Mouse (Mus musculus) forebrain, postnatal 0 days (tissue): ENCODE data around the gene Arhgap24. TPM values are rescaled to one million over a fixed set of nuclear protein-coding genes. Genes with fewer than 3 reads are reported as not detected.
"Not testable (repeated sequence)": the region's sequence is repeated elsewhere in the genome, so short reads cannot be mapped to it uniquely, and the experiment has no call there.

Source experiments
- ATAC-seq: fragments of 200-750 bp; cut with Nextera tagmentation; 2 replicates; pipeline ENCODE4 v1.8.0; 2017; ENCODE audit warnings: mild to moderate bottlenecking, moderate library complexity
- DNase-seq: peaks from one replicate; pipeline ENCODE4 v3.0.0-alpha.2; 2015
- H3K27ac ChIP-seq: fragments of 300-500 bp; sonication (generic); 2 replicates; pipeline ENCODE4 v1.5.1; 2014; ENCODE audit warnings: low read depth, mild to moderate bottlenecking, antibody characterized with exemption, low read length, moderate library complexity, mixed read lengths
- H3K27me3 ChIP-seq: fragments of 300-500 bp; sonication (generic); 2 replicates; pipeline ENCODE4 v1.6.1; 2014; ENCODE audit warnings: mild to moderate bottlenecking, low read length, mixed read lengths; ENCODE audit not compliant: insufficient read depth
- H3K36me3 ChIP-seq: fragments of 300-500 bp; sonication (generic); 2 replicates; pipeline ENCODE4 v1.6.1; 2014; ENCODE audit warnings: mild to moderate bottlenecking, moderate library complexity; ENCODE audit not compliant: insufficient read depth
- H3K4me1 ChIP-seq: fragments of 300-500 bp; sonication (generic); 2 replicates; pipeline ENCODE4 v1.6.1; 2014; ENCODE audit warnings: antibody characterized with exemption; ENCODE audit not compliant: insufficient read depth
- H3K4me2 ChIP-seq: fragments of 300-500 bp; sonication (generic); 2 replicates; pipeline ENCODE4 v1.6.1; 2014; ENCODE audit warnings: low read depth, mild to moderate bottlenecking, moderate library complexity
- H3K4me3 ChIP-seq: fragments of 300-500 bp; sonication (generic); 2 replicates; pipeline ENCODE4 v1.5.1; 2014; ENCODE audit warnings: low read depth, low read length, mixed read lengths
- H3K9ac ChIP-seq: fragments of 300-500 bp; sonication (generic); 2 replicates; pipeline ENCODE4 v1.6.1; 2014; ENCODE audit warnings: mild to moderate bottlenecking
- H3K9me3 ChIP-seq: fragments of 300-500 bp; sonication (generic); 2 replicates; pipeline ENCODE4 v1.6.1; 2016; ENCODE audit warnings: low read length
- CTCF ChIP-seq: sonication (generic); IDR thresholded peaks from 2 replicates; pipeline ENCODE4 v1.5.1; 2016; ENCODE audit warnings: antibody characterized with exemption, control low read depth, low read depth
- WGBS: fragments of 180-500 bp; shearing (Covaris S2); extraction: QIAGEN DNeasy Blood & Tissue Kit; methylation state at CpG from one replicate; pipeline ENCODE4 v1.1.7; 2014; 5-methylcytosine and 5-hydroxymethylcytosine counted together
- polyA plus RNA-seq: library from polyadenylated mRNA; unstranded; fragments of >200 nt; fragmentation: Nextera tagmentation; extraction: Ambion mirVana; gene quantifications from 2 replicates; pipeline ENCODE4 v1.2.1, GENCODE M21; 2015
- total RNA-seq: library from RNA; depleted of rRNA; stranded (reverse); fragments of >200 nt; gene quantifications from 2 replicates; pipeline ENCODE4 v1.2.3, GENCODE M21; 2014

Gene Arhgap24
- total and polyA plus RNA-seq, 2 experiments from 2014 or later, result 6.0 to 8.6 TPM

DNA sequence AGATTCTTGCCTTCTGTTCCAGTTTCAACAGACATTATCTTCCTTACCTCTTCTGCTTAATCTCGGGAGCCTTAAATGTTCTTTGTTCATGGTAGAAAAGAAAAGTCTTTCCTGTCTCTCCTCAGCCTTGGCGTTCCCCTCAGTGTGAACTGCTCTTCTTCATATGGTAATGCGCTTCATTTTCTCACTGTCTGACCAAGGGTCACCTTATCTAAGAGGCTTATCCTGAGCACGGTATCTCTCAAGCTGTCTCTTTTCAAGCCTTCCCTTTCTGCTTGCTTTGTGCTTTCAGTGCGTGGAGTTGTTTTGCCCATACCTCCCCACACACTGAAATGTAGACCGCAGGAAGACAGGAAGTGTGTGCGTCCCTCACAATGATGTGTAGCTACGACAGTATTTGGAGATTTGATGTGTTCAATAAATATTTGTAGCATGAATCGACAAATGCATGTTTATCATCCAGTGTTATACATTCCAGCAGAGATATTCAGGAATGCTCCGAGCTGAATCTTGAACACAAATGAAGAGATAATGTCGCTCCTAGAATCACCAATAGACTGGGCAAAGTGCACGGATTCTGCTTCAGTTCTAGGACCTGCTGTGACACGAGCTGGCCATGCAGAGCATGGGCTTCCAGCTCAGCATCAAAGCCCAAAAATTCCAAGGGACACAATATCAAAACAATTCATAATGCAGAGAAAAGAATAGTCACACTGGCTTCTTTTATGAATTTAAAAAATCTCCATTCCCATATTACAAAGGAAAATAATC is 424.4 kb downstream of the Arhgap24 start:
- WGBS, result 42% methylated on average over 13 of the region's 13 CpGs
- TF ChIP-seq CTCF, result no peak
- ATAC-seq, result peak; percentile 25; the same call in 1 of the 2 replicates

DNA sequence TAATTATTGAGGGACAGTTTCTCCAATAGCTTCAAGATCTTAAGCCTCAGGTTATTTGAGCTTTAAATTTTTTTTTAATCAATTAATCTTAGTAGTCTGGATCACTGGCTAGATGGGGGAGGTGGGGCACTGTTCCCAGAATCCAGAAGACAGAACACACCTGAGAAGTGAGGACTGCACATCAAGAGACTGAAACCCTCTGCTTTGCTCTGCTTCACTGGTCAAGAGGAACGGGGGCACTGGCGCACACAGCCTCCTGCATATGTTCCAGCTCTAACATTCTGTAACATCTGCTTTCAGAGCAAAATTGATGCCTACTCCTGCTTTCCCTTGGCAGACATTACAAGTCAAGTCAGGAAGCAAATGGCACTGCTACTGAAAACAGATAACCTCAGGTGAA is 439.0 kb downstream of the Arhgap24 start:
- Histone ChIP-seq H3K4me1 (no peaks in the 10 kb centered on the region), H3K4me3 (no peak overlapping the region), H3K9me3 (no peaks in the 10 kb centered on the region), H3K27ac (no peak overlapping the region), H3K36me3 (peaks cover 40% of the 10 kb centered on the region), H3K9ac (no peak overlapping the region), H3K27me3 (no peaks in the 10 kb centered on the region), H3K4me2 (no peak overlapping the region)
- DNase-seq (no peak), ATAC-seq (no peak)
- TF ChIP-seq CTCF, result no peak
- 88% methylated on average over 2 of the region's 2 CpGs for WGBS

More for the DNA sequence above, 424.4 kb downstream of the Arhgap24 start:
- H3K27ac ChIP-seq, result no peak overlapping the region
- H3K4me2 ChIP-seq, result no peak overlapping the region
- H3K4me1 ChIP-seq, result no peaks in the 10 kb centered on the region
- no peak overlapping the region for H3K9ac ChIP-seq
- H3K4me3 ChIP-seq, result no peak overlapping the region
- H3K27me3 ChIP-seq, result no peaks in the 10 kb centered on the region
- H3K36me3 ChIP-seq, result no peaks in the 10 kb centered on the region
- H3K9me3 ChIP-seq, result no peaks in the 10 kb centered on the region
- DNase-seq, result no peak

DNA sequence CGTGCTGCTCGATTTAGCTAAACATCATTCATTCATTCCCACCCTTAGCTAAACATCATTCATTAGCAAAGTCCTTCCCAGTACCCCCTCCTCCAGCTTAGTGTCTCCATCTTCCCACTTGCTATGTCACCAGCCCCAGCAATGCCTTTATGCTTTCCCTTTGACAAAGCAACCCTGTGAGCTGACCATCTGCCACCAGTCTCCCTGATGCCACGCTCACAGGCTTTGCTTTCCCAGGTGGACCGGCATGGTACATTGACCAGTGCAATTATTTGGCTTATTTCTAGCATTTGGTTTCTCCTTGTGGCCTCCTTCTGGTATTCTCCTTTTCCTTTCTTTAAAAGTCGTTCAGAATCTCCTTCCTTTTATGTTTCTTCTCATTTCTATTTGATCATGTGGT is 445.6 kb downstream of the Arhgap24 start:
- no peaks in the 10 kb centered on the region for H3K27me3 ChIP-seq
- TF ChIP-seq CTCF, result no peak
- no peak for ATAC-seq
- H3K4me2 ChIP-seq, result no peak overlapping the region
- DNase-seq, result no peak
- no peak overlapping the region for H3K9ac ChIP-seq
- H3K4me1 ChIP-seq, result no peaks in the 10 kb centered on the region
- no peak overlapping the region for H3K27ac ChIP-seq
- no peaks in the 10 kb centered on the region for H3K9me3 ChIP-seq
- peaks cover 25% of the 10 kb centered on the region for H3K36me3 ChIP-seq
- H3K4me3 ChIP-seq, result no peak overlapping the region
- 78% methylated on average over 5 of the region's 5 CpGs for WGBS

DNA sequence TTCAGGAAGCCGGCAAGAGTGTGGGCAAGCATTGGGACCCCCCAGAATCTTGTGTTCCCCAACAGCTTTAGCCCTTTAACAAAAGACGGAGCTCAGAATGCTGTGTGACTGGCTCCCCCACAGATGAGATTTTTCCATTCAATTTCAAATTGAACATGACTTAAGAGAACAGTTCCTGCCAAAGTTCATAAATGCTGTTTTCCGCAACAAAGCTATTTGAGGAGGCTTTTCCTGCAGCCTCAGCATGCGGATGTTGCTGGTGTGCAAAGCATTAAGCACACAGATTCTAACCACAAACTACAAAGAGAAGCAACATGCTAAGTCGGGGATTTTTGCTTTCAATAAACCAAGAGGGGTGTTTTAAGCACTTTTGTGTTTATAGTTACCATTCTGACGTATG is 449.0 kb downstream of the Arhgap24 start:
- Histone ChIP-seq H3K9ac (no peak overlapping the region), H3K4me1 (no peaks in the 10 kb centered on the region), H3K9me3 (no peaks in the 10 kb centered on the region), H3K4me2 (no peak overlapping the region), H3K4me3 (no peak overlapping the region), H3K36me3 (peaks cover 7% of the 10 kb centered on the region; the same call in 1 of the 2 replicates), H3K27ac (no peak overlapping the region), H3K27me3 (no peaks in the 10 kb centered on the region)
- no peak for DNase-seq
- no peak for ATAC-seq
- WGBS, result 42% methylated on average over 6 of the region's 6 CpGs
- no peak for TF ChIP-seq CTCF

DNA sequence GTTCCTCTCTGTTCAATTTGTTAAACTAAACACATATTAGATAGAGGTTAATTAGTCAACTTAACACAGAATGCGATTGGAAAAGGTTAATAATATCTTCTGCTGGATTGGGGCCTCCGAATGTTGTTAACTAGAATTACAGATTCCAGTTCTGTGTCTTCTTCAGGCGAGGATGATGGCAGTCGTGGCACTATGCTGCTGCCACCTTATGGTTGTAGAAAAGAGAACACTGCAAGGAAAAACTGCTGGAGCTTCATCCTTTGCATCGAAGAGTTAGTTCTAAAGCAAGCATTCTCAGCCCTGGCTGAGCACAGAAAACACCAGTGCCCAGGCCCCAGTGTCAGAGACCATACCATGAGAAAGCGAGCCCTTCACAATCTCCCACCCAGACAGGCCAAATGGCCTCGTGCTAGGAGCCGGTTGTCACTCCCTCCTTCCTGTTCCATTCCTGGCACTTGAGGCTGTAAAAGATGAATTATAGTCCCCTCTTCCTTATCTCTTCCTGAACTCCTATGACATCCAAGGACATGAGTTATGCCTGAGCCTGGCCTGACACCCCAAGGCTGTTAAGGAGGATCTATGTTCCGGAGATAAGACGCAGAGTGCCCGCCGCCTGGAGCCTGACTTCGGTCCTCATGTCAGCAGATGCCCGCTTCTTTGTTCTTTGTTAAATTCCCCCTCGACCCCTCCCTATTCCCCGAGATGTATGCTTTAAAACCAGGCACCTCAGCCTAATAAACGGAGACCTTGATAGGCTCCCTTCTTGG is 462.9 kb downstream of the Arhgap24 start:
- peak; percentile 65; the same call in 1 of the 2 replicates for ATAC-seq
- 79% methylated on average over 17 of the region's 17 CpGs for WGBS
- not testable (repeated sequence) for H3K27me3 ChIP-seq, H3K4me1 ChIP-seq, H3K9ac ChIP-seq, H3K4me3 ChIP-seq, H3K27ac ChIP-seq, H3K4me2 ChIP-seq, H3K9me3 ChIP-seq, H3K36me3 ChIP-seq
- TF ChIP-seq CTCF, result peak; percentile 68
- peak; percentile 61 for DNase-seq

DNA sequence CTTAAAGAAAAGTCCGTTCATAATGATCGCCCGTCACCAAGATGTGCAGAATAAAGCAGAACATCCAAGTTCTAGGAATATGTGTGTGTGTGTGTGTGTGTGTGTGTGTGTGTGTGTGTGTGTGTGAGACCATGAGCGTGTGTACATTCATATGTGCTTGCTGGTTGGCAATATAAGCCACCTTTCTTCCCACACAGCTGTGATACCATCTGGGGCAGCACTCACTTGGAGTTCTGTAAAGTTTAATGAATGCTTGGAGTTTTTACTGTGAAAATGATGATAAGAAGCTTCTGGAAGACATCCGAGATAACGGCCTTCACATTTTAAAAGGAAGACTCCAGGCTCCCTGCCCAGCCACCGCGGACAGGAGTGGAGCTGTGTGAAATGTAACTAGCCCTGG is 465.4 kb downstream of the Arhgap24 start:
- ATAC-seq, result peak; percentile 51
- no peak overlapping the region for H3K4me2 ChIP-seq
- H3K27me3 ChIP-seq, result no peaks in the 10 kb centered on the region
- no peaks in the 10 kb centered on the region for H3K4me1 ChIP-seq
- peak; percentile 71 for DNase-seq
- no peak overlapping the region for H3K4me3 ChIP-seq
- TF ChIP-seq CTCF, result no peak
- no peak overlapping the region for H3K9ac ChIP-seq
- 65% methylated on average over 8 of the region's 8 CpGs for WGBS
- H3K36me3 ChIP-seq, result peaks cover 3% of the 10 kb centered on the region; the same call in 1 of the 2 replicates
- 0 out of 2 replicates have a peak overlapping the region, but pooled peaks have one; percentile 23 for H3K27ac ChIP-seq
- no peaks in the 10 kb centered on the region for H3K9me3 ChIP-seq
